Mouse (Mus musculus) E14TG2a.4 (cell line): ENCODE measurements around the gene Cela3b.

Experiments used
- H3K27me3 ChIP-seq: 2 replicates; pipeline ENCODE4 v1.6.1; 2014; ENCODE audit warnings: low read length, control low read depth; ENCODE audit not compliant: insufficient read depth
- H3K36me3 ChIP-seq: 2 replicates; pipeline ENCODE4 v1.6.1; 2014; ENCODE audit warnings: low read length, control low read depth; ENCODE audit not compliant: insufficient read depth
- H3K4me1 ChIP-seq: replicated peaks from 2 replicates; pipeline ENCODE4 v1.6.1; 2014; ENCODE audit warnings: low read depth, low read length, control low read depth
- H3K4me3 ChIP-seq: replicated peaks from 2 replicates; pipeline ENCODE4 v1.5.1; 2014; ENCODE audit warnings: mild to moderate bottlenecking, low read length
- H3K9me3 ChIP-seq: 2 replicates; pipeline ENCODE4 v1.6.1; 2014; ENCODE audit warnings: low read length, control low read depth
- CTCF ChIP-seq: conservative IDR thresholded peaks from 2 replicates; pipeline ENCODE4 v1.5.1; 2014; ENCODE audit warnings: low read length
- NANOG ChIP-seq: IDR thresholded peaks from 2 replicates; pipeline ENCODE4 v1.6.1; 2014; ENCODE audit warnings: borderline replicate concordance, low read length, mixed read lengths
- POU5F1 ChIP-seq: IDR thresholded peaks from 2 replicates; pipeline ENCODE4 v1.6.1; 2014; ENCODE audit warnings: low read length, borderline replicate concordance

Cela3b gene

GRCm38 (mm10) chr4:137379085-137379484 lies 51.3 kb downstream of the Cela3b start:
- H3K9me3 ChIP-seq = no peaks in the 10 kb centered on the region
- H3K4me1 ChIP-seq = peaks cover 26% of the 10 kb centered on the region
- H3K36me3 ChIP-seq = peaks cover 6% of the 10 kb centered on the region
- no peak overlapping the region for H3K4me3 ChIP-seq
- H3K27me3 ChIP-seq = no peaks in the 10 kb centered on the region
- TF ChIP-seq POU5F1 (no peak), CTCF (no peak), NANOG (no peak)

- Histone ChIP-seq H3K9me3 (no peaks in the 10 kb centered on the region), H3K27me3 (no peaks in the 10 kb centered on the region), H3K36me3 (peaks cover 6% of the 10 kb centered on the region), H3K4me1 (peaks cover 33% of the 10 kb centered on the region), H3K4me3 (no peak overlapping the region)
- TF ChIP-seq CTCF (no peak), POU5F1 (no peak), NANOG (no peak)
These were observed 52.6 kb downstream of the Cela3b start for GRCm38 (mm10) chr4:137377526-137378304.

DNA sequence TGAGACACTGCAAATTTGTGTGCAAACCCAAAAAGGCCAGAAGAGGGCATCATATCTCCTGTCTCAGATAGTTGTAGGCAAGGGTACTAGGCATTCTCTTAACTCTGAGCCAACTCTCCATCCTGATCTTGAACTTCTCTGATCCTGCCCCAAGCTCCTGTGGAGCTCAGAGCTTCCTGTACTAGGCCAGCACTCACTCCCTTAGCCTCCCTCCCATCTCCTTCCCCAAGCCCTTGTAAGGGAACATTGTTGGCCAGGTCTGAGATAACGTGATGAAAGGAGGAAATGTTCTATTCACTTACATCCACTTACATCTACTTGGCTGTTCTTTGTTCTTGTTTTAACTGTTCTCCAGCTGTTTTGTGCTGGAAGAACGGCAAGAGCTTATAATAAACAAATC lies 53.6 kb downstream of the Cela3b start:
- Histone ChIP-seq H3K27me3 (no peaks in the 10 kb centered on the region), H3K9me3 (no peaks in the 10 kb centered on the region), H3K36me3 (peaks cover 6% of the 10 kb centered on the region), H3K4me1 (peaks cover 42% of the 10 kb centered on the region), H3K4me3 (no peak overlapping the region)
- no peak for TF ChIP-seq NANOG

DNA sequence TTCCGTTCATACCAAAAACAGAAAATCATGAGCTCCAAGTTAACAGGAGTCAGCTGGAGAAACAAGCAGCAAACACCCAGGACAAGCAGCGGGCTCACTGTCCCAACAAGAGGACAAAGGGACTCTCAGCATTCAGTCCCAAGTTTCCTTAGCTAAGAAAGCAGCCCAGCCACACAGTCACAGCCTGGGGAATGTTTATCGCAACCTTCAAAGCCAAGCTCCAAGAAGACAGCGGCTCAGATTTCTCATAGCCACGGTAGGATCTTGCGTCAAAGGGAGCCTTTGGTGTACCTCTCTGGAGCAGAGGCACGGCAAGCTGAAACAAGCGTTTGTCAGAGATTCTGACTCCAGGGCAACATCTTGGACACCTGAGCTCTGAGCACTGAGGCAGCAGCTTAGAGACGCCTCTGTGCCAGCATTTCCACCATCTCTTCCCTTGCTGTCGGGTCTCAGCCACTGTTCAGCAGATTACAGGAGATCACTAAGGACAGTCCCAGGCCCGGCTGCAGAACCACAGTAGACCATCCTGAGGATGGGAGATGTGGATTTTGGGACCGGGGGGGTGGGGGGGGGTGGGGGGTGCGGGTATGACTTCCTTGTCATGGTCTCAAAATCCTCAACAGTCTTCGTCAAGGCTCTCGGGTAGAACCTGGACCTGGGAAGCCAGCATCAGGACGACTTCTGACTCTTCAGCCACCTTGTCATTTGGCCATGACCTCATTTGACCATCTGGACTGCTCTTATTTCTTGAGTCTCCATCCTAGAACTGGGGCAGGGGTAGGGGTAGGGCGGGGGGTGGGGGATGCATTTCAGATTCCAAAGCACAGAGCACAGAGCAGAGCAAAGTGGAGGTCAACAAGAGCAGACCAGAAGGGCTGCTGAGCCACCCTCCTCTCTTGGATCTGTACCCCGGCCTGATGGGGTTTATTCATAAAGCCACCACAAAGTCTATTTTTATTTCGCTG lies 54.7 kb downstream of the Cela3b start:
- no peak for TF ChIP-seq POU5F1
- no peak for TF ChIP-seq NANOG
- Histone ChIP-seq H3K9me3 (no peaks in the 10 kb centered on the region), H3K4me3 (no peak overlapping the region), H3K36me3 (0 out of 2 replicates have a peak, but pooled peaks cover under 1% of the 10 kb centered on the region), H3K4me1 (peaks cover 38% of the 10 kb centered on the region), H3K27me3 (0 out of 2 replicates have a peak, but pooled peaks cover 1% of the 10 kb centered on the region)

- peaks cover 16% of the 10 kb centered on the region for H3K27me3 ChIP-seq
- no peak for TF ChIP-seq CTCF
- TF ChIP-seq POU5F1 = no peak
- TF ChIP-seq NANOG = no peak
- no peak overlapping the region for H3K4me3 ChIP-seq
- H3K36me3 ChIP-seq = no peaks in the 10 kb centered on the region
- H3K4me1 ChIP-seq = peaks cover 36% of the 10 kb centered on the region
- no peaks in the 10 kb centered on the region for H3K9me3 ChIP-seq
These were observed 56.6 kb downstream of the Cela3b start for GRCm38 (mm10) chr4:137373711-137374110.

GRCm38 (mm10) chr4:137371596-137372523 lies 58.5 kb downstream of the Cela3b start:
- peaks cover 50% of the 10 kb centered on the region for H3K4me1 ChIP-seq
- no peak for TF ChIP-seq NANOG
- no peak for TF ChIP-seq CTCF
- no peak for TF ChIP-seq POU5F1
- peaks cover 16% of the 10 kb centered on the region for H3K27me3 ChIP-seq
- no peaks in the 10 kb centered on the region for H3K36me3 ChIP-seq
- no peak overlapping the region for H3K4me3 ChIP-seq
- H3K9me3 ChIP-seq = no peaks in the 10 kb centered on the region
